Mouse (Mus musculus) A20 (cell line): Measurements from ENCODE around the gene Ttc7b.
A peak's percentile ranks its signal among the peaks of the same experiment; 100 is the strongest.

Source experiments
- DNase-seq: peaks from one replicate; pipeline ENCODE4 v3.0.0-alpha.2; 2011; ENCODE audit warnings: low read depth, low spot score

The Ttc7b gene

GRCm38 (mm10) chr12:100520794-100521186 lies at the start of gene Ttc7b:
Gene Ttc7b (minus strand): TSS chr12:100520826.
- peak; percentile 66 for DNase-seq

- DNase-seq: no peak
Observed at GRCm38 (mm10) chr12:100568831-100569230, 48.2 kb upstream of the Ttc7b start.

GRCm38 (mm10) chr12:100568105-100568504 lies 47.5 kb upstream of the Ttc7b start:
- no peak for DNase-seq

GRCm38 (mm10) chr12:100567627-100568026 lies 47.0 kb upstream of the Ttc7b start:
- DNase-seq: no peak

- no peak for DNase-seq
Observed at GRCm38 (mm10) chr12:100553675-100554074, 33.0 kb upstream of the Ttc7b start.

- DNase-seq: no peak
Observed at GRCm38 (mm10) chr12:100551972-100552371, 31.3 kb upstream of the Ttc7b start.

GRCm38 (mm10) chr12:100544194-100544567 lies 23.6 kb upstream of the Ttc7b start:
- DNase-seq: no peak

GRCm38 (mm10) chr12:100543437-100544193 lies 23.0 kb upstream of the Ttc7b start:
- no peak for DNase-seq

GRCm38 (mm10) chr12:100542494-100542893 lies 21.9 kb upstream of the Ttc7b start:
- DNase-seq: no peak

- no peak for DNase-seq
Observed at GRCm38 (mm10) chr12:100542076-100542475, 21.4 kb upstream of the Ttc7b start.

- peak; percentile 50 for DNase-seq
Observed at GRCm38 (mm10) chr12:100539158-100539714, 18.6 kb upstream of the Ttc7b start.

GRCm38 (mm10) chr12:100538445-100539157 lies 18.0 kb upstream of the Ttc7b start:
- DNase-seq: no peak

- DNase-seq: no peak
Observed at GRCm38 (mm10) chr12:100537091-100537490, 16.5 kb upstream of the Ttc7b start.

GRCm38 (mm10) chr12:100535028-100535427 lies 14.4 kb upstream of the Ttc7b start:
- DNase-seq: no peak

- DNase-seq: no peak
Observed at GRCm38 (mm10) chr12:100534028-100534427, 13.4 kb upstream of the Ttc7b start.

GRCm38 (mm10) chr12:100533209-100533608 lies 12.6 kb upstream of the Ttc7b start:
- no peak for DNase-seq

- DNase-seq: no peak
Observed at GRCm38 (mm10) chr12:100531740-100532139, 11.1 kb upstream of the Ttc7b start.

GRCm38 (mm10) chr12:100530871-100531270 lies 10.2 kb upstream of the Ttc7b start:
- peak; percentile 18 for DNase-seq

GRCm38 (mm10) chr12:100529651-100530050 lies 9.0 kb upstream of the Ttc7b start:
- DNase-seq: no peak

GRCm38 (mm10) chr12:100529172-100529571 lies 8.5 kb upstream of the Ttc7b start:
- no peak for DNase-seq

- DNase-seq: no peak
Observed at GRCm38 (mm10) chr12:100528246-100528645, 7.6 kb upstream of the Ttc7b start.

GRCm38 (mm10) chr12:100527753-100528152 lies 7.1 kb upstream of the Ttc7b start:
- peak; percentile 88 for DNase-seq

GRCm38 (mm10) chr12:100527241-100527640 lies 6.6 kb upstream of the Ttc7b start:
- peak; percentile 79 for DNase-seq
